Mouse (Mus musculus) E14TG2a.4 (cell line): ENCODE data around the gene Tmem129.

Experiments
- CTCF ChIP-seq: conservative IDR thresholded peaks from 2 replicates; pipeline ENCODE4 v1.5.1; 2014; ENCODE audit warnings: low read length
- POU5F1 ChIP-seq: IDR thresholded peaks from 2 replicates; pipeline ENCODE4 v1.6.1; 2014; ENCODE audit warnings: low read length, borderline replicate concordance

DNA sequence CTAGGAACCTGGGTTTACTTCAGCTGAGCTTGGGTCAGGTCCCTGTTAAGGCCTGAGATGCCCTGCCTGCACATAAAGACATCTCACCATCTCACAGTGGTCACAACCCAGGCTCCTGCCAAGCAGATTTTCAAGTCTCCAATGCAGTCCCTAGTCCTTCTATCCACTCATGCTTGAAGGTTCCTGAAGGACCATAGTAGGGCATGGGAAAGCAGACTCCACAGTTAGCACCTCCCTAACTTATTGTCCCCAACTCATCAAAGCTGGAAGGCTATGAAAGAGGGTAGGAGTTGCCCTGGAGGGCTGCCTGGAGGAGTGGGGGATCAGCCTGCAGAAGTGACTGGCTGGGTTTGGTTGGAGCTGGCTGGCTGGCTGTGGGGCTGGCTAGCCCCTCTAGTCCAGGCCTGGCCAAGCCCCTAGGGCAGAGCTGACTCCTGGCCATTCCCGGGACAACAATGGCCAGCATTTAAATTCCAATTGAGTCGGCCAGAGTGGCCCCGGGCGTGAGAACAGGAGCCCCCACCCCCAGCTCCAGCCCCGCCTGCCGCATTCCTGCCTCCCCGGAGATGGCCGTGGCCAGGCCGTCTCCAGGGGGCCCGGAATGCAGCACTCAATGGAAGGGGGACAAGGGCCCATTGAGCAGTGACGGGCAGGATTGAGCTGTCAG lies 46.9 kb upstream of the Tmem129 start:
- TF ChIP-seq CTCF (no peak), POU5F1 (no peak)
